In the genomic region with DNA sequence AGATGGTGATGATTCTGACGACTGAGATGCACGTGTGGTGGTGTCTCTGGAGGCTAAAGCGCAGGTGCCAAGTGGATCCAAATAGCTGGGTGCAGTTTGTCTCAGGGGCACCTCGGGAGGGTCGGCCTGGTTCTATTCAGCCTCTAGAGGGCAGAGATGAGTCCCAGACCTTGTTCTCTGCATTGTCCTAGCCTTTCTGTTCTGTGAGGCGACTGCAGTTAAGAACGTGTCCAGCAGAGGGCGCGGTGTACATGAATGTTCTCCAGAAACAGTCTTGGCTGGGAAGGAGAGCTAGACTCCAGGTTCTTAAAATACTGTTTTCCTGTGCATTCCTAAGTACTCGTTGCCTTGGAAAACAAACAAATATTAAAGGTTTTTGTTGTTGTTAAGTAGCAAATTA, we compare ENCODE assay signal across 11 mouse cellular contexts. TPM values are rescaled to one million over a fixed set of nuclear protein-coding genes. Genes with fewer than 3 reads are reported as not detected.
DNase-seq lines count a peak whose midpoint lies in the region; ATAC-seq and TF ChIP-seq lines count a peak whose summit lies in the region.
"Not testable (repeated sequence)": the region's sequence is repeated elsewhere in the genome, so short reads cannot be mapped to it uniquely, and the experiment has no call there.
"Had no signal": no experiment of that assay in that cellular context is flagged by ENCODE, and none has a peak within 500 bp of the region (broad histone marks: within the 10 kb centered on the region; RNA-seq: fewer than 3 reads in every experiment).

No protein-coding gene starts in this region.

- not testable (repeated sequence) for H3K27ac ChIP-seq in hindbrain, embryonic 15.5 days (replicated peaks); neural tube, embryonic 14.5 days (ENCODE audit: low read depth, low read length); thymus, adult 2 months (ENCODE audit: control insufficient read depth, insufficient read depth, low read length)

- WGBS in hindbrain, embryonic 15.5 days: 22% methylated on average over 10 of the region's 10 CpGs
- 19% methylated on average over 10 of the region's 10 CpGs for WGBS in lung, adult 2 months
- 25% methylated on average over 5 of the region's 10 CpGs for WGBS in neural tube, embryonic 14.5 days
- 10% methylated on average over 6 of the region's 10 CpGs for WGBS in thymus, adult 2 months

- peak; percentile 14 for DNase-seq in NIH3T3 (ENCODE audit: low read depth)
- DNase-seq in cerebellum, adult 9-11 months: peak; percentile 63
- peak; percentile 42 to 58 for DNase-seq in frontal cortex, postnatal 10 days (ENCODE audit: low spot score in 2 of 2)
- peak; percentile 81 for DNase-seq in layer of hippocampus, adult 9-11 months
- DNase-seq in lung, adult 2 months: peak; percentile 52
- DNase-seq in thymus, adult 2 months: peak; percentile 70

- ATAC-seq in hindbrain, embryonic 15.5 days (ENCODE audit: low FRiP score, low read depth): peak; percentile 48; the same call in 1 of the 2 replicates
- ATAC-seq in neural tube, embryonic 14.5 days (ENCODE audit: low read depth): peak; percentile 73; the same call in 1 of the 2 replicates

- peak; percentile 26; the same call in 1 of the 2 replicates for TF ChIP-seq CTCF in lung, adult 2 months (IDR thresholded peaks at IDR 0.05; ENCODE audit: insufficient read depth, low read length)
- not testable (repeated sequence) for TF ChIP-seq CTCF in thymus, adult 2 months (IDR thresholded peaks at IDR 0.05; ENCODE audit: borderline replicate concordance, control insufficient read depth, extremely low read depth, insufficient read depth, low read length, poor library complexity)

- not testable (repeated sequence) for H3K9ac ChIP-seq in hindbrain, embryonic 15.5 days; neural tube, embryonic 14.5 days (replicated peaks; ENCODE audit: low read depth, low read length)

- H3K4me2 ChIP-seq in hindbrain, embryonic 15.5 days; neural tube, embryonic 14.5 days (ENCODE audit: low read depth, low read length): not testable (repeated sequence)

- H3K4me1 ChIP-seq in hindbrain, embryonic 15.5 days (replicated peaks); lung, adult 2 months (ENCODE audit: control insufficient read depth, insufficient read depth, low read length); neural tube, embryonic 14.5 days (ENCODE audit: control insufficient read depth, insufficient read depth, low read length); thymus, adult 2 months (replicated peaks; ENCODE audit: control insufficient read depth, insufficient read depth, low read length): not testable (repeated sequence)

- H3K4me3 ChIP-seq in hindbrain, embryonic 15.5 days; lung, adult 2 months (replicated peaks; ENCODE audit: extremely low read depth, low read depth, low read length); neural tube, embryonic 14.5 days (ENCODE audit: low read depth, low read length); thymus, adult 2 months (ENCODE audit: control insufficient read depth, insufficient read depth, low read length): not testable (repeated sequence)

- H3K36me3 ChIP-seq in hindbrain, embryonic 15.5 days; neural tube, embryonic 14.5 days (ENCODE audit: control insufficient read depth, insufficient read depth, low read length); thymus, adult 2 months (ENCODE audit: control insufficient read depth, insufficient read depth, low read length): not testable (repeated sequence)

- H3K9me3 ChIP-seq in hindbrain, embryonic 15.5 days; neural tube, embryonic 14.5 days (ENCODE audit: control insufficient read depth, low read length): not testable (repeated sequence)

- TF ChIP-seq POLR2A in lung, adult 2 months (IDR thresholded peaks at IDR 0.05; ENCODE audit: borderline replicate concordance, extremely low read depth, low read depth, low read length); thymus, adult 2 months (IDR thresholded peaks at IDR 0.05; ENCODE audit: control insufficient read depth, extremely low read depth, insufficient read depth, low read length, poor library complexity): not testable (repeated sequence)

- not testable (repeated sequence) for H3K27me3 ChIP-seq in hindbrain, embryonic 15.5 days; neural tube, embryonic 14.5 days (ENCODE audit: control insufficient read depth, insufficient read depth, low read length); thymus, adult 2 months (ENCODE audit: control insufficient read depth, insufficient read depth, low read length)

RNA-seq across cellular contexts. Expression of gene Fthl17f, which starts 14.9 kb away (rescaled TPM):
- polyA plus RNA-seq in hindbrain, embryonic 15.5 days (2015; fragmentation: Nextera tagmentation; extraction: Ambion mirVana): not detected in 2 replicates
- polyA plus RNA-seq in lung, adult 2 months (2012; rRNA removed): not detected in 2 replicates
- not detected in 2 replicates for polyA plus RNA-seq in neural tube, embryonic 14.5 days (2014; fragmentation: Nextera tagmentation; extraction: Ambion mirVana)
- not detected in 2 replicates for polyA plus RNA-seq in thymus, adult 2 months (2012; rRNA removed)
- polyA plus RNA-seq: embryonic facial prominence, embryonic 15.5 days; heart, embryonic 16.5 days; lung, embryonic 16.5 days had no signal

RNA-seq across cellular contexts. Expression of gene 4930402K13Rik, which starts 26.7 kb away (rescaled TPM):
- polyA plus RNA-seq in hindbrain, embryonic 15.5 days (2015; fragmentation: Nextera tagmentation; extraction: Ambion mirVana): not detected in 2 replicates
- not detected in 2 replicates for polyA plus RNA-seq in lung, adult 2 months (2012; rRNA removed)
- polyA plus RNA-seq in neural tube, embryonic 14.5 days (2014; fragmentation: Nextera tagmentation; extraction: Ambion mirVana): not detected in 2 replicates
- not detected in 2 replicates for polyA plus RNA-seq in thymus, adult 2 months (2012; rRNA removed)
- polyA plus RNA-seq: embryonic facial prominence, embryonic 15.5 days; heart, embryonic 16.5 days; lung, embryonic 16.5 days had no signal

RNA-seq across cellular contexts. Expression of gene Fthl17e, which starts 44.4 kb away (rescaled TPM):
- not detected in 2 replicates for polyA plus RNA-seq in hindbrain, embryonic 15.5 days (2015; fragmentation: Nextera tagmentation; extraction: Ambion mirVana)
- not detected in 2 replicates for polyA plus RNA-seq in lung, adult 2 months (2012; rRNA removed)
- polyA plus RNA-seq in neural tube, embryonic 14.5 days (2014; fragmentation: Nextera tagmentation; extraction: Ambion mirVana): not detected in 2 replicates
- polyA plus RNA-seq in thymus, adult 2 months (2012; rRNA removed): not detected in 2 replicates
- polyA plus RNA-seq: embryonic facial prominence, embryonic 15.5 days; heart, embryonic 16.5 days; lung, embryonic 16.5 days had no signal

Comparison
In these comparisons a context has a peak if more than half of its experiments do, and no peak if none do; other contexts are left out.
1. DNase-seq: peak in every context shown above with its lines; median percentile 81 in layer of hippocampus, adult 9-11 months; 70 in thymus, adult 2 months; 63 in cerebellum, adult 9-11 months; 52 in lung, adult 2 months; 50 in frontal cortex, postnatal 10 days; 14 in NIH3T3.